Mouse (Mus musculus): Measurements from ENCODE around the gene Lsg1. TPM values are rescaled to one million over a fixed set of nuclear protein-coding genes. Genes with fewer than 3 reads are reported as not detected.

Lsg1 gene
- polyA plus RNA-seq, 1 experiment from 2014 or later, result 55.3 TPM

DNA sequence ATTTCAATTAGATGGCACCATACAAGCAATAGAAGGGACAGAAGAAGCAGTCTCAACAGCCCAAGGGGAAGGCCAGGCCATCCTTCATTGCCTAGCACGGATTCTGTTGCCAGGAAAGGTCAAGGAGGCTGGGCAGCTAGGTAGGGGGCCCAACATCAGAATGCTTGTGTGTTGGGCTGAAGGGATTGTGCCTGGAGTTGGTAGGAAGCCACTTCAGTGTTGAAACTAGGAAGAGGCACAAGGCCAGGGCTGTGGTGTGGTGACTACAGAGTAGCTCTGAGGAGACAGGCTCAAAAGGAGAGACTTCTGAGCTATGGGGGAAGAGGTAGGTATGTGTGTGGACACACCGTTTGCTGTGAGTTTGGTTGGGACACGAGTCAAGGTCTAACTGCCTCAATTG, 8.0 kb upstream of the Lsg1 start:
- no peak overlapping the region for H3K27ac ChIP-seq
- no peaks in the 10 kb centered on the region for H3K36me3 ChIP-seq (ENCODE audit: insufficient read depth, low read length)
- ATAC-seq (replicated peaks; ENCODE audit: low FRiP score, low read depth), result no peak
- no peaks in the 10 kb centered on the region for H3K27me3 ChIP-seq (ENCODE audit: insufficient read depth, low read length)
- no peak for TF ChIP-seq CTCF (IDR thresholded peaks at IDR 0.05; ENCODE audit: low read depth)
- WGBS, result 43% methylated on average over 3 of the region's 3 CpGs
- no peak overlapping the region for H3K4me2 ChIP-seq (ENCODE audit: low read length)
- H3K9me3 ChIP-seq (replicated peaks; ENCODE audit: low read length), result no peaks in the 10 kb centered on the region
- DNase-seq (ENCODE audit: low spot score), result no peak
- H3K9ac ChIP-seq (ENCODE audit: low read depth, low read length), result no peak overlapping the region
- H3K4me1 ChIP-seq (replicated peaks; ENCODE audit: insufficient read depth, low read length), result no peaks in the 10 kb centered on the region
- H3K4me3 ChIP-seq (replicated peaks; ENCODE audit: low read depth, low read length), result no peak overlapping the region

DNA sequence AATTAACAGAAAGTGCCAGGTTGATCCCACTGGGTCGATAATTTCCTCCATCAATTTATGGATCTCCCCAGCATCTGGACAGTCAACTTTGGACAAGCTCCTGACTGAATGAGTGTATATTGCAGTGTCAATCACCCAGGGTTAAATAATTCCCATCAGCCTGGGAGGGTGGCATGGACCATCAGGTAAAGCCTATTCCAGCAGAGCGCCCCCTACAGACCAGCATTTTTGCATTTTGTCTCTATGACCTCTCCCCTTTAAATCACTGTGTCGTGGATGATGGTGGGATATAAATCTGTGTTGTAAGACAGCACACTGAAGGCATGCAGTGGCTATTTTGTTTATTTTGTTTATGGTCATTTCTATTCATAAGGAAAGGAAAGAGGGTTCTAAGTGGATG, 4.6 kb upstream of the Lsg1 start:
- TF ChIP-seq CTCF (IDR thresholded peaks at IDR 0.05; ENCODE audit: low read depth), result peak; percentile 23; the same call in 1 of the 2 replicates
- 48% methylated on average over 3 of the region's 3 CpGs for WGBS
- Histone ChIP-seq H3K9ac (ENCODE audit: low read depth, low read length) (no peak overlapping the region), H3K36me3 (ENCODE audit: insufficient read depth, low read length) (no peaks in the 10 kb centered on the region), H3K4me1 (replicated peaks; ENCODE audit: insufficient read depth, low read length) (no peaks in the 10 kb centered on the region), H3K4me3 (replicated peaks; ENCODE audit: low read depth, low read length) (no peak overlapping the region), H3K27me3 (ENCODE audit: insufficient read depth, low read length) (no peaks in the 10 kb centered on the region), H3K9me3 (replicated peaks; ENCODE audit: low read length) (no peaks in the 10 kb centered on the region), H3K27ac (no peak overlapping the region), H3K4me2 (ENCODE audit: low read length) (no peak overlapping the region)
- DNase-seq (ENCODE audit: low spot score) (no peak), ATAC-seq (replicated peaks; ENCODE audit: low FRiP score, low read depth) (no peak)

GRCm38 (mm10) chr16:30590264-30591209, 3.1 kb upstream of the Lsg1 start:
- 25% methylated on average over 7 of the region's 7 CpGs for WGBS
- Histone ChIP-seq H3K27me3 (ENCODE audit: insufficient read depth, low read length) (no peaks in the 10 kb centered on the region), H3K9me3 (replicated peaks; ENCODE audit: low read length) (no peaks in the 10 kb centered on the region), H3K4me3 (replicated peaks; ENCODE audit: low read depth, low read length) (no peak overlapping the region), H3K4me1 (replicated peaks; ENCODE audit: insufficient read depth, low read length) (no peaks in the 10 kb centered on the region), H3K36me3 (ENCODE audit: insufficient read depth, low read length) (no peaks in the 10 kb centered on the region), H3K9ac (ENCODE audit: low read depth, low read length) (no peak overlapping the region), H3K27ac (no peak overlapping the region), H3K4me2 (ENCODE audit: low read length) (no peak overlapping the region)
- no peak for ATAC-seq (replicated peaks; ENCODE audit: low FRiP score, low read depth)
- no peak for DNase-seq (ENCODE audit: low spot score)
- peak; percentile 32; the same call in 1 of the 2 replicates for TF ChIP-seq CTCF (IDR thresholded peaks at IDR 0.05; ENCODE audit: low read depth)

- peak overlapping the region; percentile 60 for H3K27ac ChIP-seq
- TF ChIP-seq CTCF (IDR thresholded peaks at IDR 0.05; ENCODE audit: low read depth), result no peak
- no peak; the same call in 1 of the 2 replicates for ATAC-seq (replicated peaks; ENCODE audit: low FRiP score, low read depth)
- H3K27me3 ChIP-seq (ENCODE audit: insufficient read depth, low read length), result no peaks in the 10 kb centered on the region
- peak overlapping the region; percentile 84 for H3K4me2 ChIP-seq (ENCODE audit: low read length)
- 2% methylated on average over 19 of the region's 19 CpGs for WGBS
- no peak for DNase-seq (ENCODE audit: low spot score)
- no peaks in the 10 kb centered on the region for H3K9me3 ChIP-seq (replicated peaks; ENCODE audit: low read length)
- H3K9ac ChIP-seq (ENCODE audit: low read depth, low read length), result peak overlapping the region; percentile 68
- H3K36me3 ChIP-seq (ENCODE audit: insufficient read depth, low read length), result peaks cover 23% of the 10 kb centered on the region
- peak overlapping the region; percentile 75 for H3K4me3 ChIP-seq (replicated peaks; ENCODE audit: low read depth, low read length)
- no peaks in the 10 kb centered on the region for H3K4me1 ChIP-seq (replicated peaks; ENCODE audit: insufficient read depth, low read length)
Observed at GRCm38 (mm10) chr16:30586935-30587493, 378 bp downstream of the Lsg1 start.

DNA sequence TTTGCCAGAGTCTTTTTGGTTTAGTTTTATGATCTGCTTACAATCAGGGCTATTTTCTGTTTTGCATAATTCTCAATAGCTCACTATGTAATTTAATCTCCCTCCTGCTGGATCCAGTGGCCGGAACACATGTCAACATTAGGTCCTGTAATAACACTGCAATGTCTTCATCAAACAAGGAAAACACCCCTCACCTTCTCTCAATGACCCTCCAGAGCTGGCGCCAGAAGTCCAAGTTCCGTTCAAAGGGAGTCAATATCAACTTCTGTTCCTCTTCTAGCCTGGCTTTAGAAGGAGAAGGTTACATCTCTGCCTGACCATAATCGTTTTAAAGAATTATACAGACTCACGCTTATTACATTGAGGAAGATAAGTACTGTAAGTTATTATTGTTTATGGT, 6.6 kb downstream of the Lsg1 start:
- peaks cover 74% of the 10 kb centered on the region for H3K36me3 ChIP-seq (ENCODE audit: insufficient read depth, low read length)

GRCm38 (mm10) chr16:30576392-30576791, 11.0 kb downstream of the Lsg1 start:
- Histone ChIP-seq H3K27ac (no peak overlapping the region), H3K36me3 (ENCODE audit: insufficient read depth, low read length) (peaks cover 71% of the 10 kb centered on the region), H3K9me3 (replicated peaks; ENCODE audit: low read length) (no peaks in the 10 kb centered on the region), H3K4me3 (replicated peaks; ENCODE audit: low read depth, low read length) (no peak overlapping the region), H3K4me1 (replicated peaks; ENCODE audit: insufficient read depth, low read length) (no peaks in the 10 kb centered on the region), H3K9ac (ENCODE audit: low read depth, low read length) (no peak overlapping the region), H3K4me2 (ENCODE audit: low read length) (no peak overlapping the region), H3K27me3 (ENCODE audit: insufficient read depth, low read length) (no peaks in the 10 kb centered on the region)
- TF ChIP-seq CTCF (IDR thresholded peaks at IDR 0.05; ENCODE audit: low read depth), result no peak
- ATAC-seq (replicated peaks; ENCODE audit: low FRiP score, low read depth) (no peak), DNase-seq (ENCODE audit: low spot score) (no peak)
- WGBS, result 87% methylated on average over 1 of the region's 1 CpGs

More for the DNA sequence above, 6.6 kb downstream of the Lsg1 start:
- DNase-seq (ENCODE audit: low spot score), result no peak
- TF ChIP-seq CTCF (IDR thresholded peaks at IDR 0.05; ENCODE audit: low read depth), result no peak
- H3K4me1 ChIP-seq (replicated peaks; ENCODE audit: insufficient read depth, low read length), result no peaks in the 10 kb centered on the region
- no peak overlapping the region for H3K9ac ChIP-seq (ENCODE audit: low read depth, low read length)
- no peaks in the 10 kb centered on the region for H3K27me3 ChIP-seq (ENCODE audit: insufficient read depth, low read length)
- H3K9me3 ChIP-seq (replicated peaks; ENCODE audit: low read length), result no peaks in the 10 kb centered on the region
- ATAC-seq (replicated peaks; ENCODE audit: low FRiP score, low read depth), result no peak
- no peak overlapping the region for H3K4me3 ChIP-seq (replicated peaks; ENCODE audit: low read depth, low read length)
- H3K4me2 ChIP-seq (ENCODE audit: low read length), result no peak overlapping the region
- H3K27ac ChIP-seq, result no peak overlapping the region
- WGBS, result 81% methylated on average over 5 of the region's 5 CpGs

All from kidney, postnatal 0 days (tissue).